Mouse (Mus musculus) bone marrow, adult 2 months (tissue): ENCODE data around the gene Vmn2r27. TPM values are rescaled to one million over a fixed set of nuclear protein-coding genes. Genes with fewer than 3 reads are reported as not detected.

Experiments
- H3K27ac ChIP-seq: fragments of 200-500 bp; 2 replicates; pipeline ENCODE4 v1.5.1; 2012; ENCODE audit warnings: low read depth, mild to moderate bottlenecking, control low read depth, inconsistent platforms, low read length; ENCODE audit not compliant: control insufficient read depth, poor library complexity, insufficient read depth
- H3K4me1 ChIP-seq: fragments of 200-500 bp; 2 replicates; pipeline ENCODE4 v1.6.1; 2011; ENCODE audit warnings: low read length; ENCODE audit not compliant: control insufficient read depth, insufficient read depth
- H3K4me3 ChIP-seq: fragments of 200-500 bp; replicated peaks from 2 replicates; pipeline ENCODE3; 2011; ENCODE audit warnings: mild to moderate bottlenecking, low read depth, low read length, control low read depth; ENCODE audit not compliant: control insufficient read depth
- CTCF ChIP-seq: fragments of 200-500 bp; IDR thresholded peaks from 2 replicates; pipeline ENCODE4 v1.5.1; 2011; ENCODE audit warnings: low read length, control low read depth; ENCODE audit not compliant: control insufficient read depth, insufficient read depth
- POLR2A ChIP-seq: fragments of 200-500 bp; IDR thresholded peaks from 2 replicates; pipeline ENCODE4 v1.6.1; 2011; ENCODE audit warnings: low read depth, mild to moderate bottlenecking, control low read depth, low read length, borderline replicate concordance; ENCODE audit not compliant: control insufficient read depth
- WGBS: fragments of 180-500 bp; shearing (Covaris S2); methylation state at CpG from one replicate; pipeline ENCODE4 v1.1.7; 2018; 5-methylcytosine and 5-hydroxymethylcytosine counted together
- polyA plus RNA-seq: library from polyadenylated mRNA; stranded (reverse); fragments of >200 nt; gene quantifications from 2 replicates; pipeline ENCODE4 v1.2.4, GENCODE M21; 2011; ENCODE audit warnings: low replicate concordance; ENCODE audit not compliant: missing spikeins, insufficient read depth, insufficient read length

Vmn2r27 gene
- not detected in 2 replicates for polyA plus RNA-seq

GRCm38 (mm10) chr6:124231756-124232155 is at the start of gene Vmn2r27:
Gene Vmn2r27, minus strand, starts transcription at chr6:124231856.
- no peak within 1 kb of the TSS for H3K27ac ChIP-seq
- H3K4me1 ChIP-seq = no peaks in the 10 kb centered on the region
- WGBS = 74% methylated on average over 1 of the region's 1 CpGs
- TF ChIP-seq CTCF (no peak), POLR2A (no peak)
- H3K4me3 ChIP-seq = no peak within 1 kb of the TSS

- WGBS = 62% methylated on average over 5 of the region's 5 CpGs
- TF ChIP-seq POLR2A = no peak
- TF ChIP-seq CTCF = no peak
- H3K27ac ChIP-seq = no peak overlapping the region; the same call in 1 of the 2 replicates
- no peak overlapping the region for H3K4me3 ChIP-seq
- H3K4me1 ChIP-seq = no peaks in the 10 kb centered on the region; the same call in 1 of the 2 replicates
Observed at GRCm38 (mm10) chr6:124278291-124278690, 46.6 kb upstream of the Vmn2r27 start.

DNA sequence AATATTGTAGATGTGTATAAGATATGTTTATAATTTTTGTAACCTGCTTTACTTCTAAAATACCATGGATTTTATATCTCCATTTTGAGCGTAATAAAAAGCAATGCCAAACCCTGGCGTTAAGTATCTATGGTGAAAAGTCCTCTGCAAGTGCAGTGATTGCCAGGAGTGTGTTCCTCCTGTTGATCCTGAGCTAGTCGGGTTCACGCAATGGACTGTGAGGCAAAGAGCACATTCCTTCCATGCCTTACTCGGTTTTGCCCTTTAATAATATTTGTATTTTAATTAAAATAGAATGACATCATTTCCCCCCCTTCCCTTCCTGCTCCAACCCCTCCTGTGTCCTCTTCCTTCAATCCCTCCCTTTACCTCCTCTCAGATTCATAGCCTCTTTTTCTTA is 46.0 kb upstream of the Vmn2r27 start:
- H3K27ac ChIP-seq = no peak overlapping the region
- H3K4me1 ChIP-seq = no peaks in the 10 kb centered on the region; the same call in 1 of the 2 replicates
- H3K4me3 ChIP-seq = no peak overlapping the region
- TF ChIP-seq POLR2A (no peak), CTCF (no peak)
- 81% methylated on average over 5 of the region's 5 CpGs for WGBS

DNA sequence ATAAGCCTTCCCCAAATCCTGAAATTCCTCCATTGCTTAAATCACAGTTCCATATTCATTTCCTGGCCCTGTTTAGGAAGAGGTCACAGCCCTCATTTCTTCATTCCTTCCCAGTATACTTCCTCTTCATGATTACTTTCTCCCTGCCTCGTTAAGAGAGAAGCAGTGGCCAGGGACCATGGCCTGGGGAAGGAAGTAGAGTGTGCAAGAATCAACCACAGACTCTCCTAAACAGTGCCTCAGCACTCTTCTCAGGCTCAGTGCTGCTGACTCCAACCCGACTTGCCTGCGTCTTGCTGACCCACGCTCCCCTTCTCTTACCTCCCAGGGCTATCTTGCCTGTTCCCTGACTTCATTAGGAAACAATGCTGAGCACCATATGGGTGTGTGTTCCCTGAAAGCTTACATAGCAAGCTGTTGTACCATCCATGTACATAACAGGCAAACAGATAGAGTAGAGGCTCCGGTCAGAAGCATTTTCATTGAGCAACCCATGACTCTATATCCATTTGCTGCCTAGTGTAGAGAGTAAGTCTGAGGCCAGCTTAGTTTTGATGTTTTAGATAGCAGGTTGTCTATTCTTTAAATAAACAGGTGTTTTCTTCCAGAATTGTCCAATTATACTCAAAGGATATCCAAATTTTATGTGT is 41.7 kb upstream of the Vmn2r27 start:
- H3K4me1 ChIP-seq = no peaks in the 10 kb centered on the region; the same call in 1 of the 2 replicates
- peak overlapping the region; percentile 13 for H3K4me3 ChIP-seq
- 9% methylated on average over 5 of the region's 5 CpGs for WGBS
- peak overlapping the region; percentile 27; the same call in 1 of the 2 replicates for H3K27ac ChIP-seq
- TF ChIP-seq CTCF = no peak

DNA sequence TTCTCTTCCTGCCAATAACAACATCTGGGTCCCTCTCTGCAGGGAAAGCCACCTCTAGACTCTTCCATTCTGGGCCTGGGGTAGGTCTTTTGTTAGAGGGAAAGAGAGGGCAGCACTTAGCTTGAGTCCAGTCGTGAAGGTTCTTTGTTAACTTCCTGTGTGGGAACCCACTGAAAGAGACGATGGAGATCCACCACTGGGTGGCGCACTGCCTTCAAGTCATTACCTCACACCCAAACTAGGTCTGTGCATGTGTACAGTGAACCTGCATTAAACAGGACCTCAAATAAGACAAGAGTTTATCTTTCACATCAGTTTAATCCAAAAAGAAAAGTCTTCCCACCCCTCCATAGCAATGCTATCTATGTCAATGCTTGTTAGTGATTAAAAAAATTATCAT is 31.0 kb upstream of the Vmn2r27 start:
- TF ChIP-seq CTCF (peak; percentile 92), POLR2A (no peak)
- Histone ChIP-seq H3K27ac (no peak overlapping the region), H3K4me1 (no peaks in the 10 kb centered on the region), H3K4me3 (no peak overlapping the region)
- under 1% methylated on average over 3 of the region's 3 CpGs for WGBS

GRCm38 (mm10) chr6:124260198-124260931 is 28.7 kb upstream of the Vmn2r27 start:
- Histone ChIP-seq H3K27ac (no peak overlapping the region), H3K4me3 (no peak overlapping the region), H3K4me1 (no peaks in the 10 kb centered on the region)
- 21% methylated on average over 14 of the region's 14 CpGs for WGBS
- TF ChIP-seq POLR2A (no peak), CTCF (peak; percentile 93)

DNA sequence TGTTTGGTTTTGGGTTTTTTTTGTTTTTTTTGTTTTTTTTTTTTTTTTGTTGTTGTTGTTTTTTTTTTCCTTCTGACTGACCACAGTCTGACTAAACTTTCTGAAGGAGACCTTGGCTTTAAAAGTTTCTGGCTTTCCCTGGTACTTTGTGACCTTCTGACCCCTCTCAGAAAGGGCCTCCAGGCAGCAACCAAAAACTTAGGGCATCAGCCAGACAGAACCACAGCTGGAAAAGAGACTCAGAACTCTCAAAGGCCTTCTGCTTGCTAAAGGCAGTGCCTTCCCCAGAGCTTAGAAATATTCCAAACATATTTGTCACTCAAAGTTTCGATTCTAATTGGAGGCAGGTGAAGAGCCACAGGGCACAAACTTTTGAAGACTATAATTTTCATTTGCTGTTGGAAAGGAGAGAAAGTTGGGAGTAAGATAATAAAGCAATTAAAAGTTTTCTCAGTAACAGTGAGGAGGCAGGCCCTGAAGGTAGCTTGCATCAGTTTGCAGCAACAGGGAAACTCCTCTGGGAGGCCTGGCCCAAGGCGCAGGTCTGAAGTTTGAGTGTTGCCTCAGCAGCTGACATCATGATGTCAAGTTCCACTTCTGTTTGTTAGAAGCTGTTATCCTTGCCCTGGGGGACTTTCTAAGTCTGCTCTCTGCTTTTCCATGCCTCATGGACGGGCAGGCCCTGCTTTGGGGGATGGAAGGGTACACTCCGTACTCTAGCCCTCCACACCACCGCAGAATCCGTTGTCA is 24.2 kb upstream of the Vmn2r27 start:
- 74% methylated on average over 6 of the region's 6 CpGs for WGBS
- no peaks in the 10 kb centered on the region for H3K4me1 ChIP-seq
- TF ChIP-seq POLR2A = no peak
- TF ChIP-seq CTCF = no peak
- H3K4me3 ChIP-seq = no peak overlapping the region
- no peak overlapping the region for H3K27ac ChIP-seq

DNA sequence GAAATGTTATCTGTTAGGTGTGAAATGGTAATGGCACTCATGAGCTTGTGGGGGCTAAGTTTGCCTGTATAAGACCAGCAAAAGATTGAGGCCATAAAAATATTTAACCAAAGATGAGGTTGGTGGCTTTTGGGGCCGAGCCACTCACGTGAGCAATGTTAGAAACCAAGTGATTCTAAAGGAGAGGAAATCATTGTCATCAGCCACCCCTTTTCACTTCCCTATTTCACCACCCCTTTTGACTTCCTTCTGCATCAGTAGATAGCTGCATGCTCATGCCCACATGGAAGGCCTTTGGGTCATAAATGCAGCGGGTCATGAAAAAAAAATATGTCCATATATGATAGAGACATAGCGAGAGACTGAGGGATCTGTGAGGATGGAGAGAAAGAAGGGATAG is 29.5 kb downstream of the Vmn2r27 start:
- 3% methylated on average over 4 of the region's 4 CpGs for WGBS
- no peak for TF ChIP-seq CTCF
- no peak for TF ChIP-seq POLR2A
- Histone ChIP-seq H3K4me1 (no peaks in the 10 kb centered on the region), H3K4me3 (no peak overlapping the region), H3K27ac (no peak overlapping the region)
